15 mouse cellular contexts compared by ENCODE assay signal in genomic region chr7:30202895-30203690, GRCm38 (mm10). TPM values are rescaled to one million over a fixed set of nuclear protein-coding genes. Genes with fewer than 3 reads are reported as not detected.
A peak's percentile ranks its signal among the peaks of the same experiment; 100 is the strongest.
DNase-seq lines count a peak whose midpoint lies in the region; ATAC-seq lines count a peak whose summit lies in the region.
"Had no signal": no experiment of that assay in that cellular context is flagged by ENCODE, and none has a peak within 500 bp of the region (broad histone marks: within the 10 kb centered on the region; RNA-seq: fewer than 3 reads in every experiment).

No protein-coding gene starts in this region.

- peaks cover 3% of the 10 kb centered on the region; the same call in 1 of the 2 replicates for H3K4me1 ChIP-seq in heart, embryonic 11.5 days (ENCODE audit: control insufficient read depth, insufficient read depth, low read length)
- peaks cover 14% of the 10 kb centered on the region for H3K4me1 ChIP-seq in kidney, embryonic 15.5 days

- H3K9me3 ChIP-seq in heart, embryonic 11.5 days (replicated peaks; ENCODE audit: control insufficient read depth, low read length) = no peaks in the 10 kb centered on the region
- H3K9me3 ChIP-seq in kidney, embryonic 15.5 days (replicated peaks) = no peaks in the 10 kb centered on the region
- H3K9me3 ChIP-seq: hindbrain, embryonic 12.5 days; lung, embryonic 15.5 days had no signal

- no peak for ATAC-seq in heart, embryonic 11.5 days (replicated peaks; ENCODE audit: insufficient number of reproducible peaks, low FRiP score, low TSS enrichment)
- no peak for ATAC-seq in kidney, embryonic 15.5 days (replicated peaks; ENCODE audit: low FRiP score)

- H3K36me3 ChIP-seq in heart, embryonic 11.5 days (ENCODE audit: control insufficient read depth, insufficient read depth, low read length) = no peaks in the 10 kb centered on the region
- H3K36me3 ChIP-seq in kidney, embryonic 15.5 days = no peaks in the 10 kb centered on the region
- H3K36me3 ChIP-seq: hindbrain, embryonic 12.5 days; lung, embryonic 15.5 days had no signal

- no peak overlapping the region for H3K9ac ChIP-seq in heart, embryonic 11.5 days (ENCODE audit: low read depth, low read length)
- H3K9ac ChIP-seq in kidney, embryonic 15.5 days = no peak overlapping the region
- H3K9ac ChIP-seq: hindbrain, embryonic 12.5 days; lung, embryonic 15.5 days had no signal

- 71% methylated on average over 11 of the region's 11 CpGs for WGBS in heart, embryonic 11.5 days (ENCODE audit: insufficient replicate concordance)
- WGBS in kidney, embryonic 15.5 days = 77% methylated on average over 11 of the region's 11 CpGs

- no peak overlapping the region for H3K4me3 ChIP-seq in heart, embryonic 11.5 days (ENCODE audit: low read depth, low read length)
- no peak overlapping the region for H3K4me3 ChIP-seq in kidney, embryonic 15.5 days (replicated peaks)
- H3K4me3 ChIP-seq: hindbrain, embryonic 12.5 days; lung, embryonic 15.5 days had no signal

- no peak overlapping the region for H3K4me2 ChIP-seq in heart, embryonic 11.5 days
- no peak overlapping the region for H3K4me2 ChIP-seq in kidney, embryonic 15.5 days
- H3K4me2 ChIP-seq: hindbrain, embryonic 12.5 days; lung, embryonic 15.5 days had no signal

- DNase-seq in heart, adult 11 months = peak; percentile 98
- DNase-seq in adipocyte (ENCODE audit: low spot score) = peak; percentile 77
- DNase-seq in cerebellum, adult 9-10 months = peak; percentile 80
- peak; percentile 49 to 77 for DNase-seq in heart, postnatal 14 days
- DNase-seq in layer of hippocampus, postnatal 14 days (ENCODE audit: low spot score in 2 of 2) = no peak
- no peak for DNase-seq in B cell, adult 2 months
- DNase-seq: kidney, adult 2 months; thymus, adult 18-20 months had no signal

- H3K27ac ChIP-seq in heart, embryonic 11.5 days (ENCODE audit: low read depth, low read length) = no peak overlapping the region
- no peak overlapping the region for H3K27ac ChIP-seq in kidney, embryonic 15.5 days
- H3K27ac ChIP-seq: hindbrain, embryonic 12.5 days; lung, embryonic 15.5 days had no signal

- no peaks in the 10 kb centered on the region for H3K27me3 ChIP-seq in heart, embryonic 11.5 days (ENCODE audit: control insufficient read depth, insufficient read depth, low read length)
- no peaks in the 10 kb centered on the region for H3K27me3 ChIP-seq in kidney, embryonic 15.5 days
- H3K27me3 ChIP-seq: hindbrain, embryonic 12.5 days; lung, embryonic 15.5 days had no signal

- intact Hi-C loops in heart, postnatal 14 days (cut with DNase I) = no loop called here

RNA-seq across cellular contexts. Expression of gene Capns1, which starts 4.5 kb away (rescaled TPM):
- 64.6 and 71.7 TPM in 2 replicates for polyA plus RNA-seq in heart, embryonic 11.5 days (2014; fragmentation: Nextera tagmentation; extraction: Ambion mirVana)
- 100 to 1,000 TPM; 285 to 301 TPM for total RNA-seq in heart, postnatal 14 days (2021)
- total RNA-seq in layer of hippocampus, postnatal 14 days (2021) = 100 to 1,000 TPM; 206 to 239 TPM
- 90.8 and 98.8 TPM in 2 replicates for polyA plus RNA-seq in kidney, embryonic 15.5 days (2015; fragmentation: Nextera tagmentation; extraction: Ambion mirVana)

RNA-seq across cellular contexts. Expression of gene Cox7a1, which starts 19.1 kb away (rescaled TPM):
- polyA plus RNA-seq in heart, embryonic 11.5 days (2014; fragmentation: Nextera tagmentation; extraction: Ambion mirVana) = 309 and 324 TPM in 2 replicates
- 1,000 to 10,000 TPM; 1,873 to 1,882 TPM for total RNA-seq in heart, postnatal 14 days (2021)
- 1 to 10 TPM; 6.2 to 8.6 TPM for total RNA-seq in layer of hippocampus, postnatal 14 days (2021)
- 11.1 and 11.7 TPM in 2 replicates for polyA plus RNA-seq in kidney, embryonic 15.5 days (2015; fragmentation: Nextera tagmentation; extraction: Ambion mirVana)
- total RNA-seq: neutrophil, adult 5-6 weeks had no signal

RNA-seq across cellular contexts. Expression of gene Polr2i, which starts 28.7 kb away (rescaled TPM):
- polyA plus RNA-seq in heart, embryonic 11.5 days (2014; fragmentation: Nextera tagmentation; extraction: Ambion mirVana) = 120 and 126 TPM in 2 replicates
- total RNA-seq in heart, postnatal 14 days (2021) = 10 to 100 TPM; 52.8 to 55.5 TPM
- total RNA-seq in layer of hippocampus, postnatal 14 days (2021) = 10 to 100 TPM; 53.9 to 58.0 TPM
- 148 and 152 TPM in 2 replicates for polyA plus RNA-seq in kidney, embryonic 15.5 days (2015; fragmentation: Nextera tagmentation; extraction: Ambion mirVana)

RNA-seq across cellular contexts. Expression of gene Tbcb, which starts 29.0 kb away (rescaled TPM):
- polyA plus RNA-seq in heart, embryonic 11.5 days (2014; fragmentation: Nextera tagmentation; extraction: Ambion mirVana) = 184 and 185 TPM in 2 replicates
- 10 to 100 TPM; 47.4 to 60.8 TPM for total RNA-seq in heart, postnatal 14 days (2021)
- 100 to 1,000 TPM; 135 to 139 TPM for total RNA-seq in layer of hippocampus, postnatal 14 days (2021)
- polyA plus RNA-seq in kidney, embryonic 15.5 days (2015; fragmentation: Nextera tagmentation; extraction: Ambion mirVana) = 174 and 190 TPM in 2 replicates

RNA-seq across cellular contexts. Expression of gene Ovol3, which starts 32.4 kb away (rescaled TPM):
- polyA plus RNA-seq in heart, embryonic 11.5 days (2014; fragmentation: Nextera tagmentation; extraction: Ambion mirVana) = not detected in 2 replicates
- total RNA-seq in heart, postnatal 14 days (2021) = not detected
- total RNA-seq in layer of hippocampus, postnatal 14 days (2021) = not detected
- not detected in 2 replicates for polyA plus RNA-seq in kidney, embryonic 15.5 days (2015; fragmentation: Nextera tagmentation; extraction: Ambion mirVana)
- total RNA-seq: layer of hippocampus, postnatal 10 days; neutrophil, adult 5-6 weeks had no signal
- polyA plus RNA-seq: hindbrain, embryonic 12.5 days; limb, embryonic 11.5 days; lung, embryonic 15.5 days had no signal

Comparison
In these comparisons a context has a peak if more than half of its experiments do, and no peak if none do; other contexts are left out.
1. DNase-seq: peak in heart, adult 11 months (single experiment), adipocyte (single experiment), cerebellum, adult 9-10 months (single experiment) and heart, postnatal 14 days (2 of 2); none in layer of hippocampus, postnatal 14 days (0 of 2) and B cell, adult 2 months (0 of 2).
2. RNA of gene Cox7a1, which starts 19.1 kb away (total RNA-seq): 1,873 to 1,882 TPM in heart, postnatal 14 days; 6.2 to 8.6 TPM in layer of hippocampus, postnatal 14 days; every median in the first group is over 100 times any median in the second.